Mouse (Mus musculus) erythroblast, adult 5-6 weeks (primary cell): Measurements from ENCODE around the gene Tjp2. TPM values are rescaled to one million over a fixed set of nuclear protein-coding genes. Genes with fewer than 3 reads are reported as not detected.
"Not testable (repeated sequence)": the region's sequence is repeated elsewhere in the genome, so short reads cannot be mapped to it uniquely, and the experiment has no call there.

Source experiments
- ATAC-seq: replicated peaks from 2 replicates; pipeline ENCODE4 v1.8.0; 2016; ENCODE audit warnings: moderate number of reproducible peaks, mild to moderate bottlenecking, moderate TSS enrichment, inconsistent platforms; ENCODE audit not compliant: poor library complexity, low FRiP score, severe bottlenecking
- total RNA-seq, 2 experiments: library from RNA; stranded (forward) in 1 of 2; stranded (reverse) in 1 of 2; fragments of 150-400 nt in 1 of 2; fragments of 200-764, 138-1000 nt in 1 of 2; gene quantifications; 2 replicates each; pipeline versions ENCODE4 v1.2.3 to v1.2.4; 2015 to 2017; ENCODE audit warnings: low replicate concordance in 2 of 2

Tjp2 gene
- total RNA-seq, 2 experiments from 2014 or later, result 0.17 TPM; not detected in 1

DNA sequence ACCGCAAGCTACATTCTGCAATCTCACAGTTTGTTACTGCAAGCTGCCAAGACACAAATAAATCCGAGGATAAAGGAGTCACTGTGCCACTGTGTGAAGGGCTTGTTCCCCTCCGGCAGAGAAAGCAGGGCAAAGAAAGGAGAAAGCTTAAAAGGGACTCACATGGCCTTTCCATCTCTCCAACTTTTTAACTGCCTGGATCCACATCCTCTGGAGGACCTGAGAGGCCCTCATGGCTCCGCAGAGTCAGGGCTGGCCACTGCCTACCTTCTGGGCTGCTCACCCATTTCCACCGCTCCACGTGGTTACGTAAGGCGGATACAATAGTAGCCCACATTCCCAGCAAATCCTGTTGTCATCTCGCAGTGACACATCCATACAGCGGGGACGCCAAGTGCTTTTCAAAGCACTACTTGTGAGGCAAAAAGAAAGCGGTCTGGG, 82.2 kb downstream of the Tjp2 start:
- no peak for ATAC-seq

DNA sequence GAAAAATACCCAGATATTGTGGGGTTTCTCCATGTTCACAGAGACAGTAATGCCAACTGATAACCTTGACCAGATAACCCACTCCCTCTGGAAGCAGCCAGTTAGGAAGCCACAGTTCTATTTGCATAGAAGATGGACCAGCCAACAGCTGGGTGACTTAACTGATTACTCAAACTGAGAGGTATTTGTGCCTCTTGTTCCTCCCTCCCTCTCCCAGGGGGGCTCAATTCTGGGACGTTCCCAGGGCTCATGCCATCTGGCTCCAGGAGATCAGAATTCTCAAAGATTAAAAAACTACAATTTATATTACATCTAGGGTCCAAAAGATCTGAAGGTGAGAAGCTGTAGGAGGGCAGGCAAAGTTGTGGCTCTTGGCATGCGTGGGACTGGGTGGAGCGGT, 84.5 kb downstream of the Tjp2 start:
- ATAC-seq, result no peak

- no peak for ATAC-seq
Measured at GRCm38 (mm10) chr19:24137392-24137791, 87.4 kb downstream of the Tjp2 start.

DNA sequence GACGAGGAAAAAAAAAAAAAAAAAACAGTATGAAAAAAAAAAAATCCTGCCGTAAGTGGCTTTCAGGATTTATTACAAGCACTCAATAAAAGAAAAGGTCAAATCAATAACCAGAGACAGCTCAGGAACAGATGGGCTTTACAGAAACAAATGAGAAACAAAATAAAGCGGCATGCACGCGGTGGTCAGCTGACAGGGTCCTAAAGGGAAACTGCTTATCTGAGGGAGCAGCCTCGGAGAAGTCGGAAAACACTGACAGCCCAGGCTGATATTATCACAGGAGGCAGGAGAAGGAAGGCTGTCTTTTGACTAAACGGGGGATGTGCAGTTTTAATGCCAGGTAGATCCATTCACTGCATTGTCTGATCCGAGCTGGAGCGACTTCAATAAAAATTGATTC, 89.8 kb downstream of the Tjp2 start:
- ATAC-seq, result no peak

DNA sequence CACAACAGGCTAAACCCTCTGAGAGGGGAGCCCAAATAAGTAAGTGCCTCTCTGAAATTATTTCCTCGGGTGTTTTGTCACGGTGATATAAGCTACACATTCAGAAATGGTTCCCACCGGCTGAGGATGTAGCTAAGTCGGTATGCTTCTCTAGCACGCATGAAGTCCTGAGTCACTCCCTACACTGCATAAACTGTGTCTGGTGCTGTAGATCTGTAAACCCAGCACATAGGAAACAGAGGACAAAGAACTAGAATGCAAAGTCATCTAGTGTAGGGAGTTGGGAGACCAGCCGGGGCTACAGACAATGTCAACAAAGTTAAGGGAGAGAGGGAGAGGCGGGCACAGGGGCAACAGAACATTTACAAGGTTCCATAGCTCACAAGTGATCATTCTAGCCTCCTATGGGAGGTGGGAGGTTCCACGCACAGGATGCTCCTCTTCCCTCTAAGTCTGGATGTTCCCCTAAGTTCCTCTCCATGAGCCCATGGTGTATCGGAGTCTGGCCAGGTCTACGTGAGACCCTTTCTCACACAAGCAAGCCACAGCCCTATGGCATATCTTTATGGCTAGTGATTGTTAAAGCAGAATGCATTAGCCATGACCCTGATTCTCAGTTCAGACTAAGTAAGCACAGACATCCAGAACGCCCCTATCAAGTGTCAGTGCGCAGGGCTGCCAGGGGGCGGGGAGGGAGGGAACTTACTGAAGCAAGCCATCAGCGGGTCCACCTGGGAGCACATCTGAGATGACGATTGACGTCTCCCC, 90.5 kb downstream of the Tjp2 start:
- no peak for ATAC-seq

GRCm38 (mm10) chr19:24123534-24124290, 101.1 kb downstream of the Tjp2 start:
- ATAC-seq, result no peak

DNA sequence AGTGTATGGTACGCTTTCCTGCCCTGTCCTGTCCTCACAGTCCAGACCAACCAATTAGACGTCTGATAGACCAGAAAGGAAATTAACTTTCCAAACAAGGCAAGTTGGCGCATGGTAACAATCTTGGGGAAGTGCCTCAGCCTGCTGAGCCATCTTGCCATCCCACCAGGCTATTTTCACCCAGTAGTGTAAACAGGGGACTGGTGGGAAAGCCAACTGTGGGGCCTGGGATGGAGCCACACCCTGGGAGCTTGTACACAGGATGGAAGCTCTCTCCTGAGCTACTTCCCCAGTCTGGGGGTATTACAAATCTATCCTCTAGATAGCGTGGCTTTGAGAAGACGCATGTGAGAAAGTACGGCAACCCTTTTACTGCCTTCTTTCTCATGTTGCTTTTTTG, 101.7 kb downstream of the Tjp2 start:
- no peak for ATAC-seq

- no peak for ATAC-seq
Measured at GRCm38 (mm10) chr19:24122647-24123046, 102.2 kb downstream of the Tjp2 start.

DNA sequence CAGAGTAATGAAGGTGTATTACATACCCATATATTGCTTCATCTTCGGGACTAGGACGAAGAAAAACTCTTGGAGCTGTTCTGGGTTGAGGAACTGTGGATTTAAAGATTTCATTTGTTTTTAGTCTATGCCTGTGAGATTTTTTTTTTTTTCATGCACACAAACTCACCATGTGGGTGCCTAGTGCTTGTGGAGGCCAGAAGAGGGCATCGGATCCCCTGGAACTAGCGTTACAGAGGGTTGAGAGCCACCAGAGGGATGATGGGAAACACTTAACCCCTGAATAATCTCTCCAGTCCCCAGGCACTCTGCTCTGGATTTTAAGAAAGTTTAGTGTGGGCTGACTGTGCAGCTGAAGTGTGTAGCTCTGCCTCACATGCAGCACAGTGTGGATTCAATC, 104.0 kb downstream of the Tjp2 start:
- ATAC-seq, result no peak

- no peak for ATAC-seq
Measured at GRCm38 (mm10) chr19:24118775-24119174, 106.1 kb downstream of the Tjp2 start.

DNA sequence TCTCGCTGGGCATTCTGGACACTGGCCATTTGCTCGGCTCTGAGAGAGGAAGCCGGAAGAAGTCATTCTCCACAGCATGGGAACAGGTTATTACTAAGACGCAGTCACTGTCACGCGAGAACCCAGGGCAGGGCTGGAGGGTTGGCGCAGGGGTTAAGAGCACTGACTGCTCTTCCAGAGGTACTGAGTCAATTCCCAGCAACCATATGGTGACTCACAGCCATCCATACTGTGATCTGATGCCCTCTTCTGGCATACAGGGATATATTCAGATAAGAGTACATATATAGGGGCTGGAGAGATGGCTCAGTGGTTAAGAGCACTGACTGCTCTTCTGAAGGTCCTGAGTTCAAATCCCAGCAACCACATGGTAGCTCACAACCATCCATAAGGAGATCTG, 113.2 kb downstream of the Tjp2 start:
- no peak for ATAC-seq

GRCm38 (mm10) chr19:24107707-24108106, 117.1 kb downstream of the Tjp2 start:
- no peak for ATAC-seq

- ATAC-seq, result no peak
Measured at GRCm38 (mm10) chr19:24103802-24104201, 121.0 kb downstream of the Tjp2 start.

DNA sequence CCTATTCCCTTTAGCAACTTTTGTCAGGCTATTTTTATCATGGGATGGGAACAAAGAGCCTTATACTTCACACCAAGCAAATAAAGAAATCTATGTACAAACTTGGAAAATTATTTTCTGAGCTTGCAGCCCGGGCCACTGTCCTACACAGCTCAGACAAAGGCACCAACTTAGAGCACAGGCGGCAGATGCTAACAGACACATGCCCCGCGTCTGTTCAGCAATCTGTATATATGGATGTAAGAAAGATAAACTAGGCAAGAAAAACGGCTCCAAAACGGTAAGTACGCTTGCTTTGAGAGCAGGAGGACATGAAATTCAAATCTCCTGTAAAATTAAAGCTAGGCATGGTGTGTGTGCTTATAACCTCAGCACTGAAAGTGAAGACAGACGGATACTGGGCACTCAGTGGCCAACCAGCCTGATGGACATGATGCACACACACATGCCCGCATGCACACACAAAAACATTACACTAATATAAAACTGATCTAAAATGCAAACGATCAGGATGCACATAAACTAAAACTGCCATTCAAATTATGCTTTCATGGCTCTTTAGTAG, 122.2 kb downstream of the Tjp2 start:
- ATAC-seq, result no peak

- no peak for ATAC-seq
Measured at GRCm38 (mm10) chr19:24101183-24101582, 123.6 kb downstream of the Tjp2 start.

GRCm38 (mm10) chr19:24098691-24099090, 126.1 kb downstream of the Tjp2 start:
- no peak for ATAC-seq

DNA sequence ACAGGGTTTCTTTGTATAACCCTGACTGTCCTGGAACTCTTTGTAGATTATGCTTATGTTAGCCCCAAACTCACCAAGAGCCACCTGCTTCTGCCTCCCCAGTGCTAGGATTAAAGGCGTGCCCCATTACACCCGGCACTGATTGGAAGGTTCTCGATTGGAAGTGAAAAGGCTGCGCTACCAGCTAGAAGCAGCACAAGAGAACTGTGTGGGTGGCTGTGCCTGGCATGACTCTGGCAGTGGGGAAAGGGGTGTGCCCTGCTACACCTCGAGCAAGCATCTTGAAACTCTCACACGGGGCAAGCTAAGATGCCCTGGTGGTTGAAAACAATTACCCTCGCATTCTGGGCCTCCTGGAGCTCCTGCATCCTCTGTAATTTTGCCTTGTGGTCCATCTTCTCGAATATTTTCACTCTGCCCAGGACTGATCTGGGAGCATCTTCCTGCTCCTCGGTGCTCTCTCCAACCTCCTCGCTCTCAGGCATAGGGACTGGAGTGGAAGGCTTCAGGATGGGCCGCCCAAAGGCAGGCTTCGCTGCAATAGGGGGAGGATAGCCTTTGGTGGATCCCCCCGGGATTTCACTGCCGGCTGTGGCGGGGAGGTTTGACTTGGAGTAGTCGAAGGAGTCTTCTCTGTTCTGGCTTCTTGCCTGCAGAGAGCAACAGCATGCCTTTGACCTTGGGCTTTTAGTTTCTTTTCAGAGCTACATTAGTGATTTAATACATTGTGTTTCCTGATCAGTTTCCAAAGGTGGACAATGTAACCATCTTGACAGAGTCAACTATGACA, 127.0 kb downstream of the Tjp2 start:
- ATAC-seq, result no peak

- ATAC-seq, result not testable (repeated sequence)
Measured at GRCm38 (mm10) chr19:24092060-24092459, 132.8 kb downstream of the Tjp2 start.

- no peak for ATAC-seq
Measured at GRCm38 (mm10) chr19:24090366-24090765, 134.5 kb downstream of the Tjp2 start.

DNA sequence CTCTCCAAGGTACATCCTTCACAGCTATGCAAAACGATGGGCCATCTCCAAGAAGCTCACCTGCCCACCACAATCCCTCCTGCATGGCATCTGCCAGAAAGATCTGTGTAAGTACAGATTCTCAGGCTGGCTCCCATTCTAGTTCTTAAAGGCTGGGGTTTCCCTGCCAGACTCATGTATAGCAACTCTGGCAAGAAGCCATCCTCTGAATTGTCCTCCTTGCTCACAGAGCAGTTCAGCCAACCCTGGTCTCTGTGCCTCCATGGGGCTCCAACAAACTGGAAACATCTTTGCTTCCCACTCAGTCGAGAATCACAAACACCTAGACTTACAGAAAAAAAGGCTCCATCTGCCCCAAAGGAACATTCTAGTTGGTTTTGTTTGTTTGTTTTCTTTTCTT, 139.5 kb downstream of the Tjp2 start:
- no peak for ATAC-seq
